Comparison of ENCODE assay signal across 26 mouse cellular contexts in the genomic region with DNA sequence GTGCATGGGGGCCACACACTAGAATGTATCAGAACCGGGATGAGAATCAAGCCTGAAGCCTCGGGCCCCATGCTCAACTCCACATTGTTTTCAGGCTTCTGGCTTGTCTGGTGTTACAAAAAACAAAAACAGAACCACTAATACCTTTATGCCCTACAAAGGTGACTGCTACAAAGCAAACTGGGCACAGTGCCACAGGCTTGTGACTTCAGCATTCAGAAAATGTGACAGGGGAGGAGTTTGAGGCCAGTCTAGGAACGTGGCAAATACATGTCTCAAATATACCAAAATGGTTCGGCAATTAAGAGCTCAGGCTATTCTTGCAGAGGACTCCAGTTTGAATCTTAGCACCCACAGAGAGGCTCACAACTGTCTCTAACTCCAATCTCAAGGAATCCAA. TPM values are rescaled to one million over a fixed set of nuclear protein-coding genes. Genes with fewer than 3 reads are reported as not detected.
A peak's percentile ranks its signal among the peaks of the same experiment; 100 is the strongest.
DNase-seq lines count a peak whose midpoint lies in the region; ATAC-seq and TF ChIP-seq lines count a peak whose summit lies in the region.
"Had no signal": no experiment of that assay in that cellular context is flagged by ENCODE, and none has a peak within 500 bp of the region (broad histone marks: within the 10 kb centered on the region; RNA-seq: fewer than 3 reads in every experiment).

No protein-coding gene starts in this region.

- no peak for TF ChIP-seq CTCF in layer of hippocampus, adult 2 months (conservative IDR thresholded peaks at IDR 0.05)

- no peaks in the 10 kb centered on the region for H3K36me3 ChIP-seq in heart, embryonic 16.5 days (ENCODE audit: control insufficient read depth, insufficient read depth)
- H3K36me3 ChIP-seq: embryonic facial prominence, embryonic 15.5 days; hindbrain, embryonic 12.5 days; midbrain, embryonic 15.5 days had no signal

- peak overlapping the region; percentile 69 for H3K27ac ChIP-seq in heart, embryonic 16.5 days (ENCODE audit: low read length)
- peak overlapping the region; percentile 53; the same call in 1 of the 2 replicates for H3K27ac ChIP-seq in layer of hippocampus, adult 2 months
- H3K27ac ChIP-seq: embryonic facial prominence, embryonic 15.5 days; hindbrain, embryonic 12.5 days; kidney, postnatal 0 days; midbrain, embryonic 15.5 days had no signal

- H3K4me1 ChIP-seq in heart, embryonic 16.5 days (ENCODE audit: control insufficient read depth, insufficient read depth, low read length), result peaks cover 20% of the 10 kb centered on the region

- DNase-seq in heart, postnatal 25 days (ENCODE audit: low spot score), result no peak
- DNase-seq in layer of hippocampus, adult 2 months (ENCODE audit: low spot score in 2 of 2), result no peak
- DNase-seq in layer of hippocampus, adult 8-10 months (ENCODE audit: low spot score in 2 of 2), result no peak
- peak; percentile 33 for DNase-seq in kidney, adult 9 months
- peak; percentile 63 to 64 for DNase-seq in kidney, postnatal 25 days
- DNase-seq: adrenal gland, adult 2 months; cerebellum, adult 2 months; cerebellum, postnatal 36 days; heart, adult 11 months; right cerebral cortex, postnatal 14 days; spleen, adult 18-20 months had no signal

- no peak overlapping the region for H3K9ac ChIP-seq in heart, embryonic 16.5 days (ENCODE audit: low read length)
- H3K9ac ChIP-seq: embryonic facial prominence, embryonic 15.5 days; hindbrain, embryonic 12.5 days; midbrain, embryonic 15.5 days had no signal

- H3K9me3 ChIP-seq in heart, embryonic 16.5 days (replicated peaks; ENCODE audit: control insufficient read depth, low read length), result no peaks in the 10 kb centered on the region
- H3K9me3 ChIP-seq: embryonic facial prominence, embryonic 15.5 days; hindbrain, embryonic 12.5 days; megakaryocyte, embryonic 14.5 days; midbrain, embryonic 15.5 days had no signal

- H3K4me2 ChIP-seq in heart, embryonic 16.5 days (ENCODE audit: low read depth, low read length), result no peak overlapping the region
- H3K4me2 ChIP-seq: embryonic facial prominence, embryonic 15.5 days; hindbrain, embryonic 12.5 days; liver, embryonic 11.5 days; midbrain, embryonic 15.5 days had no signal

- H3K4me3 ChIP-seq in heart, embryonic 16.5 days (ENCODE audit: low read length), result no peak overlapping the region
- H3K4me3 ChIP-seq in layer of hippocampus, adult 2 months, result no peak overlapping the region
- H3K4me3 ChIP-seq: embryonic facial prominence, embryonic 15.5 days; hindbrain, embryonic 12.5 days; megakaryocyte, embryonic 14.5 days; midbrain, embryonic 15.5 days; myocyte had no signal

- WGBS in heart, embryonic 16.5 days, result 41% methylated on average over 4 of the region's 4 CpGs

- H3K27me3 ChIP-seq in heart, embryonic 16.5 days (ENCODE audit: control insufficient read depth, insufficient read depth, low read length), result peaks cover 5% of the 10 kb centered on the region; the same call in 1 of the 2 replicates
- H3K27me3 ChIP-seq: midbrain, embryonic 15.5 days had no signal

- intact Hi-C loops in heart, postnatal 25 days (cut with DNase I), result no loop called here

- 0 out of 2 replicates have a peak, but pooled peaks have one; percentile 7 for ATAC-seq in heart, embryonic 16.5 days (replicated peaks; ENCODE audit: extremely low read depth, insufficient read depth, low FRiP score)
- ATAC-seq in activated CD4-positive, CD25-positive, alpha-beta regulatory T cell, adult 4 months, result no peak
- ATAC-seq: midbrain, embryonic 15.5 days had no signal

RNA-seq across cellular contexts. Expression of a gene that starts 3.7 kb away (rescaled TPM):
- polyA plus RNA-seq in heart, embryonic 16.5 days (2015; fragmentation: Nextera tagmentation; extraction: Ambion mirVana), result 57.4 and 68.9 TPM in 2 replicates
- 1 to 10 TPM; 3.2 to 5.6 TPM for total RNA-seq in heart, postnatal 25 days (2021)
- 1,000 to 10,000 TPM; 1,175 to 1,192 TPM for total RNA-seq in layer of hippocampus, adult 2 months (2021)
- 1,000 to 10,000 TPM in 2 of 4 experiments, 100 to 1,000 TPM in 2; 946 to 1,303 (median 1,087) TPM for total RNA-seq in layer of hippocampus, adult 8-10 months (2022)
- polyA plus RNA-seq in activated CD4-positive, CD25-positive, alpha-beta regulatory T cell, adult 4 months (2017; shearing (Covaris generic)), result not detected
- total RNA-seq: neutrophil, adult 5-6 weeks had no signal
- polyA plus RNA-seq: C2C12 had no signal

RNA-seq across cellular contexts. Expression of a gene that starts 16.4 kb away (rescaled TPM):
- 58.8 and 59.5 TPM in 2 replicates for polyA plus RNA-seq in heart, embryonic 16.5 days (2015; fragmentation: Nextera tagmentation; extraction: Ambion mirVana)
- total RNA-seq in heart, postnatal 25 days (2021), result 100 to 1,000 TPM in 1 of 2 experiments, 10 to 100 TPM in 1; 47.6 to 115 TPM
- 100 to 1,000 TPM; 545 to 546 TPM for total RNA-seq in layer of hippocampus, adult 2 months (2021)
- total RNA-seq in layer of hippocampus, adult 8-10 months (2022), result 1,000 to 10,000 TPM in 1 of 4 experiments, 100 to 1,000 TPM in 3; 368 to 1,095 (median 602) TPM
- not detected for polyA plus RNA-seq in activated CD4-positive, CD25-positive, alpha-beta regulatory T cell, adult 4 months (2017; shearing (Covaris generic))
- total RNA-seq: neutrophil, adult 5-6 weeks had no signal

RNA-seq across cellular contexts. Expression of a gene that starts 19.1 kb away (rescaled TPM):
- not detected in 2 replicates for polyA plus RNA-seq in heart, embryonic 16.5 days (2015; fragmentation: Nextera tagmentation; extraction: Ambion mirVana)
- not detected for total RNA-seq in heart, postnatal 25 days (2021)
- total RNA-seq in layer of hippocampus, adult 2 months (2021), result not detected
- total RNA-seq in layer of hippocampus, adult 8-10 months (2022), result not detected
- not detected for polyA plus RNA-seq in activated CD4-positive, CD25-positive, alpha-beta regulatory T cell, adult 4 months (2017; shearing (Covaris generic))
- total RNA-seq: adrenal gland, adult 2 months; gastrocnemius, adult 8-10 months; layer of hippocampus, postnatal 14 days; neutrophil, adult 5-6 weeks had no signal
- polyA plus RNA-seq: adrenal gland, adult 2 months; cerebellum, adult 2 months; frontal cortex, adult 2 months; hindbrain, embryonic 12.5 days; kidney, postnatal 0 days; limb, embryonic 11.5 days; liver, embryonic 11.5 days; midbrain, embryonic 15.5 days; myocyte had no signal

RNA-seq across cellular contexts. Expression of a gene that starts 22.8 kb away (rescaled TPM):
- polyA plus RNA-seq in heart, embryonic 16.5 days (2015; fragmentation: Nextera tagmentation; extraction: Ambion mirVana), result 662 and 667 TPM in 2 replicates
- 100 to 1,000 TPM; 270 to 370 TPM for total RNA-seq in heart, postnatal 25 days (2021)
- 100 to 1,000 TPM; 636 to 650 TPM for total RNA-seq in layer of hippocampus, adult 2 months (2021)
- 1,000 to 10,000 TPM in 1 of 4 experiments, 100 to 1,000 TPM in 3; 351 to 1,100 (median 605) TPM for total RNA-seq in layer of hippocampus, adult 8-10 months (2022)
- 1 to 10 TPM; 3.0 to 4.2 TPM for polyA plus RNA-seq in activated CD4-positive, CD25-positive, alpha-beta regulatory T cell, adult 4 months (2017; shearing (Covaris generic))

RNA-seq across cellular contexts. Expression of a gene that starts 57.4 kb away (rescaled TPM):
- 9.8 and 12.4 TPM in 2 replicates for polyA plus RNA-seq in heart, embryonic 16.5 days (2015; fragmentation: Nextera tagmentation; extraction: Ambion mirVana)
- total RNA-seq in heart, postnatal 25 days (2021), result 1 to 10 TPM; 4.2 to 7.4 TPM
- 10 to 100 TPM; 27.6 to 31.4 TPM for total RNA-seq in layer of hippocampus, adult 2 months (2021)
- total RNA-seq in layer of hippocampus, adult 8-10 months (2022), result 10 to 100 TPM; 26.5 to 30.1 (median 27.9) TPM
- polyA plus RNA-seq in activated CD4-positive, CD25-positive, alpha-beta regulatory T cell, adult 4 months (2017; shearing (Covaris generic)), result 1 to 10 TPM; 1.4 to 3.5 TPM

Comparison
In these comparisons a context has a peak if more than half of its experiments do, and no peak if none do; other contexts are left out.
1. DNase-seq: peak in kidney, adult 9 months (single experiment) and kidney, postnatal 25 days (2 of 2); none in heart, postnatal 25 days (single experiment), layer of hippocampus, adult 2 months (0 of 2) and layer of hippocampus, adult 8-10 months (0 of 2).
2. RNA of a gene that starts 3.7 kb away (total RNA-seq): 1,175 to 1,192 TPM in layer of hippocampus, adult 2 months and 946 to 1,303 TPM in layer of hippocampus, adult 8-10 months; 3.2 to 5.6 TPM in heart, postnatal 25 days; every median in the first group is over 100 times any median in the second.